Mouse (Mus musculus): Measurements from ENCODE around the gene Hhat. TPM values are rescaled to one million over a fixed set of nuclear protein-coding genes. Genes with fewer than 3 reads are reported as not detected.
A peak's percentile ranks its signal among the peaks of the same experiment; 100 is the strongest.

Gene Hhat
- total and polyA plus RNA-seq, 2 experiments from 2014 or later, result 3.5 to 5.4 TPM

DNA sequence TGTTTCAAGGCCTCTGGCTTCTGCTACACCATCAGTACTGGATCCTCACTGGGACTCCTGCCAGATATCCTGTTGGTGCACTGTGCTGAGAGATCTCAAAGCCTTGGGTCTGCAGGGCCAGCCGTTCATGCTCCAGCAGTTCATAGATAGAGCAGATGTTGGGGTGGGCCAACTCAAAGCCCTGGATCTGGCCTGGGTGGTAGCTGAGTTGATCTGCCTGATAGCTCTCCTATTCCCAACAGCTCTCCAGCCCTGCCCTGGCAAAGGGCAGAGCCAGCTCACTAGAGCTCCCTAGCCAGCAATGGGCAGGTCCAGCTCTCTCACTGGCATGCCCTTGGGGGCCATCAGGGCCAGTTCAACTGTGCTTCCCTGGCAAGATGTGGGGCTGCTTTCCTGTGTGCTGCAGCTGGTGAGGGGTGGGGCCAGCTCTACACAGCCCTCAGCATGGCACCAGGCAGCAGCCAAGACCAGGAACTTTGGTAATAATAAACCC, 74.6 kb downstream of the Hhat start:
- no peak overlapping the region for H3K4me2 ChIP-seq (ENCODE audit: low read depth, low read length)
- H3K27ac ChIP-seq, result no peak overlapping the region
- no peak for TF ChIP-seq CTCF (IDR thresholded peaks at IDR 0.05; ENCODE audit: low read depth)
- no peak overlapping the region for H3K9ac ChIP-seq (replicated peaks; ENCODE audit: low read length)
- no peak overlapping the region for H3K4me3 ChIP-seq (ENCODE audit: low read length)
- H3K36me3 ChIP-seq (ENCODE audit: insufficient read depth, low read length), result no peaks in the 10 kb centered on the region
- no peaks in the 10 kb centered on the region for H3K4me1 ChIP-seq (ENCODE audit: insufficient read depth, low read length)
- H3K27me3 ChIP-seq (ENCODE audit: insufficient read depth, low read length), result no peaks in the 10 kb centered on the region
- no peaks in the 10 kb centered on the region for H3K9me3 ChIP-seq (ENCODE audit: low read length)
- DNase-seq (ENCODE audit: low spot score) (peak; percentile 75), ATAC-seq (peak; percentile 86)
- WGBS, result 26% methylated on average over 1 of the region's 1 CpGs

GRCm38 (mm10) chr1:192693644-192694043, 77.4 kb downstream of the Hhat start:
- Histone ChIP-seq H3K4me3 (ENCODE audit: low read length) (no peak overlapping the region), H3K9ac (replicated peaks; ENCODE audit: low read length) (no peak overlapping the region), H3K9me3 (ENCODE audit: low read length) (no peaks in the 10 kb centered on the region), H3K4me2 (ENCODE audit: low read depth, low read length) (no peak overlapping the region), H3K27me3 (ENCODE audit: insufficient read depth, low read length) (no peaks in the 10 kb centered on the region), H3K27ac (no peak overlapping the region), H3K36me3 (ENCODE audit: insufficient read depth, low read length) (no peaks in the 10 kb centered on the region), H3K4me1 (ENCODE audit: insufficient read depth, low read length) (no peaks in the 10 kb centered on the region)
- TF ChIP-seq CTCF (IDR thresholded peaks at IDR 0.05; ENCODE audit: low read depth), result no peak
- DNase-seq (ENCODE audit: low spot score) (no peak), ATAC-seq (no peak)
- 96% methylated on average over 10 of the region's 10 CpGs for WGBS

GRCm38 (mm10) chr1:192692982-192693381, 78.0 kb downstream of the Hhat start:
- no peaks in the 10 kb centered on the region for H3K4me1 ChIP-seq (ENCODE audit: insufficient read depth, low read length)
- no peak overlapping the region for H3K4me2 ChIP-seq (ENCODE audit: low read depth, low read length)
- no peak overlapping the region for H3K9ac ChIP-seq (replicated peaks; ENCODE audit: low read length)
- H3K36me3 ChIP-seq (ENCODE audit: insufficient read depth, low read length), result no peaks in the 10 kb centered on the region
- ATAC-seq (no peak), DNase-seq (ENCODE audit: low spot score) (no peak)
- H3K27ac ChIP-seq, result no peak overlapping the region
- H3K27me3 ChIP-seq (ENCODE audit: insufficient read depth, low read length), result no peaks in the 10 kb centered on the region
- H3K4me3 ChIP-seq (ENCODE audit: low read length), result no peak overlapping the region
- no peak for TF ChIP-seq CTCF (IDR thresholded peaks at IDR 0.05; ENCODE audit: low read depth)
- no peaks in the 10 kb centered on the region for H3K9me3 ChIP-seq (ENCODE audit: low read length)
- 84% methylated on average over 7 of the region's 7 CpGs for WGBS

DNA sequence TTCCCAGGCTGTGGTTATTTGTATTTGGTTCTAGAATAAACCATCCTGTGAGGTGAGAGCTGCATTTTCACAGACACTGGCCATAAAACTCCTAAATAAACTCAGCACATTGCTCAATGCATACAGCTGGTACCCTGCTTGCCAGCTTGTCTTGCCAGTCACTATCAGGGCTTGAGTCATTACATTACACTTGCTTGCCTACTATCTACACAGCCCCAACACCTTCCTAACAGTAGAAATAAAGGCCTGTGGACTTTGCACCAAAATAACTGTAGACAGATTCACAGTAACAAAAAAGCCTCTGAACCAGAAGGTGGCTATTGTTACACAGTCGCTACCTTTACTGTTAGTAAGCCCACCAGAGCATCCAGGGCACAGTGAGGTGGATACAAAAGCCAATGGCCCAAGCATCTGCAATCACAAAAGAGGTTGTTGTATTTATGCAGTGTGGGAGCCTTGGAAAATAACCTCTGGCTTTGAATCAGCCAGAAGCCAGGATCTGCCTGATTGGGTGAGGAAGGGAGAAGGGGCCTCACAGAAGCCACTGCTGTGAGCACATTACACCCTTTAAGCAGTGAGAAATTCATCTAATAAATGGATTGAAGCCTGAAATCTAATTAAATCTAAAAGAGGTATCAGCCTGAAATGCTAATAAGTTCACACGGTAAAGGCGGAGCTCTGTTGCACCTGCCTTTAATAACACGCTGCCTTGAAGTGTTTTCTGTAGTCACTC, 88.6 kb downstream of the Hhat start:
- Histone ChIP-seq H3K4me1 (ENCODE audit: insufficient read depth, low read length) (no peaks in the 10 kb centered on the region), H3K27ac (no peak overlapping the region), H3K4me3 (ENCODE audit: low read length) (no peak overlapping the region), H3K27me3 (ENCODE audit: insufficient read depth, low read length) (no peaks in the 10 kb centered on the region), H3K4me2 (ENCODE audit: low read depth, low read length) (no peak overlapping the region), H3K9me3 (ENCODE audit: low read length) (no peaks in the 10 kb centered on the region), H3K9ac (replicated peaks; ENCODE audit: low read length) (no peak overlapping the region), H3K36me3 (ENCODE audit: insufficient read depth, low read length) (no peaks in the 10 kb centered on the region)
- DNase-seq (ENCODE audit: low spot score), result no peak
- TF ChIP-seq CTCF (IDR thresholded peaks at IDR 0.05; ENCODE audit: low read depth), result no peak
- no peak for ATAC-seq
- 56% methylated on average over 4 of the region's 4 CpGs for WGBS

GRCm38 (mm10) chr1:192677236-192677635, 93.8 kb downstream of the Hhat start:
- Histone ChIP-seq H3K27ac (no peak overlapping the region), H3K9me3 (ENCODE audit: low read length) (no peaks in the 10 kb centered on the region), H3K4me2 (ENCODE audit: low read depth, low read length) (no peak overlapping the region), H3K36me3 (ENCODE audit: insufficient read depth, low read length) (no peaks in the 10 kb centered on the region), H3K4me3 (ENCODE audit: low read length) (no peak overlapping the region), H3K9ac (replicated peaks; ENCODE audit: low read length) (no peak overlapping the region), H3K4me1 (ENCODE audit: insufficient read depth, low read length) (no peaks in the 10 kb centered on the region), H3K27me3 (ENCODE audit: insufficient read depth, low read length) (no peaks in the 10 kb centered on the region)
- ATAC-seq (peak; percentile 29; the same call in 1 of the 2 replicates), DNase-seq (ENCODE audit: low spot score) (no peak)
- 80% methylated on average over 5 of the region's 5 CpGs for WGBS
- no peak for TF ChIP-seq CTCF (IDR thresholded peaks at IDR 0.05; ENCODE audit: low read depth)

GRCm38 (mm10) chr1:192663608-192664007, 107.4 kb downstream of the Hhat start:
- H3K27ac ChIP-seq, result no peak overlapping the region
- TF ChIP-seq CTCF (IDR thresholded peaks at IDR 0.05; ENCODE audit: low read depth), result no peak
- H3K9ac ChIP-seq (replicated peaks; ENCODE audit: low read length), result no peak overlapping the region
- WGBS, result 60% methylated on average over 4 of the region's 4 CpGs
- no peak for ATAC-seq
- DNase-seq (ENCODE audit: low spot score), result no peak
- H3K4me2 ChIP-seq (ENCODE audit: low read depth, low read length), result no peak overlapping the region
- no peaks in the 10 kb centered on the region for H3K36me3 ChIP-seq (ENCODE audit: insufficient read depth, low read length)
- no peaks in the 10 kb centered on the region for H3K27me3 ChIP-seq (ENCODE audit: insufficient read depth, low read length)
- no peaks in the 10 kb centered on the region; the same call in 1 of the 2 replicates for H3K9me3 ChIP-seq (ENCODE audit: low read length)
- H3K4me1 ChIP-seq (ENCODE audit: insufficient read depth, low read length), result no peaks in the 10 kb centered on the region
- no peak overlapping the region for H3K4me3 ChIP-seq (ENCODE audit: low read length)

GRCm38 (mm10) chr1:192663092-192663491, 107.9 kb downstream of the Hhat start:
- H3K4me2 ChIP-seq (ENCODE audit: low read depth, low read length), result no peak overlapping the region
- no peaks in the 10 kb centered on the region; the same call in 1 of the 2 replicates for H3K9me3 ChIP-seq (ENCODE audit: low read length)
- no peak for ATAC-seq
- no peak for DNase-seq (ENCODE audit: low spot score)
- WGBS, result 80% methylated on average over 5 of the region's 5 CpGs
- H3K27ac ChIP-seq, result no peak overlapping the region
- no peaks in the 10 kb centered on the region for H3K27me3 ChIP-seq (ENCODE audit: insufficient read depth, low read length)
- H3K36me3 ChIP-seq (ENCODE audit: insufficient read depth, low read length), result no peaks in the 10 kb centered on the region
- no peak overlapping the region for H3K4me3 ChIP-seq (ENCODE audit: low read length)
- TF ChIP-seq CTCF (IDR thresholded peaks at IDR 0.05; ENCODE audit: low read depth), result no peak
- H3K9ac ChIP-seq (replicated peaks; ENCODE audit: low read length), result no peak overlapping the region
- no peaks in the 10 kb centered on the region for H3K4me1 ChIP-seq (ENCODE audit: insufficient read depth, low read length)
